Mouse (Mus musculus): Measurements from ENCODE around the gene Cyp46a1.

GRCm38 (mm10) chr12:108313244-108313772 is 20.9 kb upstream of the Cyp46a1 start:
- TF ChIP-seq CTCF (IDR thresholded peaks at IDR 0.05; ENCODE audit: borderline replicate concordance, insufficient read depth, low read length) (no peak), POLR2A (IDR thresholded peaks at IDR 0.05; ENCODE audit: low read depth, low read length) (no peak)

Data from embryonic fibroblast, embryonic 13.5 days (primary cell).